ENCODE assay signal across 9 mouse cellular contexts in the genomic region with DNA sequence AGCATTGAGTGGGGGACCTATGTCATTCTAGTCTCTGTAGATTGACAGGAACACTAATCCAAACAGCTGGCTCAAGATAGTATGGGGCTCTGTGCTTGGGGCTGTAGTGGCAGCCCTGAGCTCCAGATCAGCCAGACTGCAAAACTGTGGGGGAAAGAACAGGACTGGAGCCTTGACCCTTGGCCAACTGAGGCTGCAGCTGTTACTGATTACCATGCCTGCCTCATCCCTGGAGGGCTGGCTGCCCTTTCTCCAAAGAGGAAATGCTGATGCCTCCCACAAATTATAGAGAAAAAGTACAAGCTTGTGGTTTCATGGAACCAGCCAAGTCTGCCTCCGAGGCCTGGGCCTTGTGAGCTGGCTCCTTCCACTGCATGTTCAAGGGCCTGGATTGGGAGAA. TPM values are rescaled to one million over a fixed set of nuclear protein-coding genes. Genes with fewer than 3 reads are reported as not detected.
DNase-seq lines count a peak whose midpoint lies in the region; TF ChIP-seq lines count a peak whose summit lies in the region.
"Had no signal": no experiment of that assay in that cellular context is flagged by ENCODE, and none has a peak within 500 bp of the region (broad histone marks: within the 10 kb centered on the region; RNA-seq: fewer than 3 reads in every experiment).

No protein-coding gene starts in this region.

- no peak overlapping the region for H3K4me3 ChIP-seq in limb, embryonic 10.5 days
- no peak overlapping the region for H3K4me3 ChIP-seq in small intestine, adult 2 months (ENCODE audit: low read depth, low read length)
- H3K4me3 ChIP-seq: neural tube, embryonic 12.5 days had no signal

- H3K27me3 ChIP-seq in limb, embryonic 10.5 days (ENCODE audit: low read depth, poor library complexity, severe bottlenecking): no peaks in the 10 kb centered on the region
- no peaks in the 10 kb centered on the region for H3K27me3 ChIP-seq in small intestine, adult 2 months (ENCODE audit: control insufficient read depth, insufficient read depth, low read length)
- H3K27me3 ChIP-seq: neural tube, embryonic 12.5 days had no signal

- 49% methylated on average over 1 of the region's 1 CpGs for WGBS in limb, embryonic 10.5 days
- WGBS in small intestine, adult 2 months: 27% methylated on average over 1 of the region's 1 CpGs

- TF ChIP-seq CTCF in small intestine, adult 2 months (IDR thresholded peaks at IDR 0.05; ENCODE audit: extremely low read depth, insufficient read length, insufficient replicate concordance, low read depth, low read length): no peak

- TF ChIP-seq POLR2A in small intestine, adult 2 months (IDR thresholded peaks at IDR 0.05; ENCODE audit: low read depth, low read length): no peak

- peaks cover 14% of the 10 kb centered on the region for H3K4me1 ChIP-seq in limb, embryonic 10.5 days
- peaks cover 13% of the 10 kb centered on the region; the same call in 1 of the 2 replicates for H3K4me1 ChIP-seq in small intestine, adult 2 months (ENCODE audit: control insufficient read depth, insufficient read depth, insufficient read length, low read length)
- H3K4me1 ChIP-seq: neural tube, embryonic 12.5 days had no signal

- no peaks in the 10 kb centered on the region for H3K9me3 ChIP-seq in limb, embryonic 10.5 days (replicated peaks)

- H3K36me3 ChIP-seq in limb, embryonic 10.5 days: no peaks in the 10 kb centered on the region
- no peaks in the 10 kb centered on the region for H3K36me3 ChIP-seq in small intestine, adult 2 months (ENCODE audit: control insufficient read depth, insufficient read depth, low read length)
- H3K36me3 ChIP-seq: neural tube, embryonic 12.5 days had no signal

- DNase-seq in ovary, adult 18-20 months (ENCODE audit: low spot score): peak; percentile 73
- no peak for DNase-seq in ovary, postnatal 14 days (ENCODE audit: low spot score)
- peak; percentile 42 for DNase-seq in gastrocnemius, postnatal 10 days
- peak; percentile 50 for DNase-seq in limb, embryonic 10.5 days (ENCODE audit: low spot score)
- no peak for DNase-seq in layer of hippocampus, adult 8-10 months (ENCODE audit: low spot score in 2 of 2)
- DNase-seq in urinary bladder, postnatal 14 days (ENCODE audit: low spot score): no peak
- no peak for DNase-seq in cerebellum, postnatal 25 days

- peak overlapping the region; percentile 48 for H3K27ac ChIP-seq in limb, embryonic 10.5 days
- peak overlapping the region; percentile 48 for H3K27ac ChIP-seq in small intestine, adult 2 months (ENCODE audit: insufficient read depth, low read depth, low read length)
- H3K27ac ChIP-seq: neural tube, embryonic 12.5 days had no signal

RNA-seq across cellular contexts. Expression of gene Asb13, which starts 36.2 kb away (rescaled TPM):
- 1 to 10 TPM; 6.9 to 7.3 TPM for total RNA-seq in gastrocnemius, postnatal 10 days (2021)
- 14.9 and 16.1 TPM in 2 replicates for polyA plus RNA-seq in limb, embryonic 10.5 days (2016; fragmentation: Nextera tagmentation; extraction: Ambion mirVana)
- 6.7 and 15.9 TPM in 2 replicates for polyA plus RNA-seq in small intestine, adult 2 months (2012; rRNA removed)
- 10 to 100 TPM; 35.5 to 38.5 (median 36.9) TPM for total RNA-seq in layer of hippocampus, adult 8-10 months (2022)

RNA-seq across cellular contexts. Expression of gene Fam208b, which starts 59.1 kb away (rescaled TPM):
- 10 to 100 TPM; 12.2 to 17.3 TPM for total RNA-seq in gastrocnemius, postnatal 10 days (2021)
- 23.7 and 25.8 TPM in 2 replicates for polyA plus RNA-seq in limb, embryonic 10.5 days (2016; fragmentation: Nextera tagmentation; extraction: Ambion mirVana)
- 0.56 and 0.74 TPM in 2 replicates for polyA plus RNA-seq in small intestine, adult 2 months (2012; rRNA removed)
- 10 to 100 TPM; 25.0 to 35.6 (median 28.9) TPM for total RNA-seq in layer of hippocampus, adult 8-10 months (2022)

Comparison
In these comparisons a context has a peak if more than half of its experiments do, and no peak if none do; other contexts are left out.
1. DNase-seq: peak in ovary, adult 18-20 months (single experiment), gastrocnemius, postnatal 10 days (single experiment) and limb, embryonic 10.5 days (single experiment); none in ovary, postnatal 14 days (single experiment), layer of hippocampus, adult 8-10 months (0 of 2), urinary bladder, postnatal 14 days (single experiment) and cerebellum, postnatal 25 days (0 of 2).
2. RNA of gene Asb13, which starts 36.2 kb away (total RNA-seq): 35.5 to 38.5 TPM in layer of hippocampus, adult 8-10 months; 6.9 to 7.3 TPM in gastrocnemius, postnatal 10 days; every median in the first group is over 4 times any median in the second.